Mouse (Mus musculus): Measurements from ENCODE around the gene Thsd7a.

GRCm38 (mm10) chr6:12560500-12560899 lies 188.7 kb downstream of the Thsd7a start:
- TF ChIP-seq CTCF (IDR thresholded peaks at IDR 0.05; ENCODE audit: low read depth) (no peak), EP300 (IDR thresholded peaks at IDR 0.05; ENCODE audit: low read depth) (no peak)
